Mouse (Mus musculus) kidney, adult 2 months (tissue): ENCODE results near the gene Insr. TPM values are rescaled to one million over a fixed set of nuclear protein-coding genes. Genes with fewer than 3 reads are reported as not detected.

Source experiments
- DNase-seq: peaks from one replicate; pipeline ENCODE4 v3.0.0; 2021
- H3K27ac ChIP-seq: fragments of 200-500 bp; 2 replicates; pipeline ENCODE4 v1.5.1; 2012; ENCODE audit warnings: low read depth, low read length, control low read depth, inconsistent platforms; ENCODE audit not compliant: insufficient read depth
- H3K27me3 ChIP-seq: fragments of 200-500 bp; replicated peaks from 2 replicates; pipeline ENCODE4 v1.6.1; 2012; ENCODE audit warnings: mild to moderate bottlenecking, moderate library complexity, low read length, inconsistent platforms; ENCODE audit not compliant: control insufficient read depth, insufficient read depth
- H3K36me3 ChIP-seq: fragments of 200-500 bp; 2 replicates; pipeline ENCODE4 v1.6.1; 2012; ENCODE audit warnings: mild to moderate bottlenecking, moderate library complexity, low read length, inconsistent platforms; ENCODE audit not compliant: control insufficient read depth, insufficient read depth
- H3K4me1 ChIP-seq: fragments of 200-500 bp; 2 replicates; pipeline ENCODE4 v1.6.1; 2011; ENCODE audit warnings: low read length; ENCODE audit not compliant: control insufficient read depth, insufficient read depth
- H3K4me3 ChIP-seq: fragments of 200-500 bp; 2 replicates; pipeline ENCODE4 v1.5.1; 2011; ENCODE audit warnings: mild to moderate bottlenecking, low read depth, low read length, control low read depth; ENCODE audit not compliant: insufficient read depth
- CTCF ChIP-seq: fragments of 200-500 bp; conservative IDR thresholded peaks from 2 replicates; pipeline ENCODE4 v1.5.1; 2011; ENCODE audit warnings: low read depth, mild to moderate bottlenecking, control low read depth, low read length, moderate library complexity, mixed read lengths; ENCODE audit not compliant: insufficient read depth, insufficient read length
- POLR2A ChIP-seq: fragments of 200-500 bp; IDR thresholded peaks from one replicate; pipeline ENCODE4 v1.6.1; 2011; ENCODE audit warnings: low read depth, low read length, control low read depth
- WGBS: fragments of 180-500 bp; shearing (Covaris S2); methylation state at CpG from one replicate; pipeline ENCODE4 v1.1.7; 2018; 5-methylcytosine and 5-hydroxymethylcytosine counted together
- polyA plus RNA-seq: library from polyadenylated mRNA; depleted of rRNA; stranded (reverse); fragments of >200 nt; gene quantifications from 2 replicates; pipeline ENCODE4 v1.2.3, GENCODE M21; 2012

Gene Insr
- polyA plus RNA-seq, 1 experiment, result 26.8 TPM

- Histone ChIP-seq H3K4me1 (peaks cover 54% of the 10 kb centered on the region), H3K27ac (no peak overlapping the region), H3K36me3 (no peaks in the 10 kb centered on the region), H3K4me3 (no peak overlapping the region), H3K27me3 (no peaks in the 10 kb centered on the region)
- no peak for TF ChIP-seq CTCF
- TF ChIP-seq POLR2A, result no peak
- no peak for DNase-seq
Observed at GRCm38 (mm10) chr8:3222636-3222965, 56.8 kb downstream of the Insr start.

GRCm38 (mm10) chr8:3221960-3222635 is 57.3 kb downstream of the Insr start:
- no peak for TF ChIP-seq POLR2A
- Histone ChIP-seq H3K27me3 (no peaks in the 10 kb centered on the region), H3K4me3 (peak overlapping the region; percentile 68; the same call in 1 of the 2 replicates), H3K36me3 (no peaks in the 10 kb centered on the region), H3K4me1 (peaks cover 51% of the 10 kb centered on the region), H3K27ac (peak overlapping the region; percentile 72)
- 55% methylated on average over 6 of the region's 6 CpGs for WGBS
- DNase-seq, result peak; percentile 67

DNA sequence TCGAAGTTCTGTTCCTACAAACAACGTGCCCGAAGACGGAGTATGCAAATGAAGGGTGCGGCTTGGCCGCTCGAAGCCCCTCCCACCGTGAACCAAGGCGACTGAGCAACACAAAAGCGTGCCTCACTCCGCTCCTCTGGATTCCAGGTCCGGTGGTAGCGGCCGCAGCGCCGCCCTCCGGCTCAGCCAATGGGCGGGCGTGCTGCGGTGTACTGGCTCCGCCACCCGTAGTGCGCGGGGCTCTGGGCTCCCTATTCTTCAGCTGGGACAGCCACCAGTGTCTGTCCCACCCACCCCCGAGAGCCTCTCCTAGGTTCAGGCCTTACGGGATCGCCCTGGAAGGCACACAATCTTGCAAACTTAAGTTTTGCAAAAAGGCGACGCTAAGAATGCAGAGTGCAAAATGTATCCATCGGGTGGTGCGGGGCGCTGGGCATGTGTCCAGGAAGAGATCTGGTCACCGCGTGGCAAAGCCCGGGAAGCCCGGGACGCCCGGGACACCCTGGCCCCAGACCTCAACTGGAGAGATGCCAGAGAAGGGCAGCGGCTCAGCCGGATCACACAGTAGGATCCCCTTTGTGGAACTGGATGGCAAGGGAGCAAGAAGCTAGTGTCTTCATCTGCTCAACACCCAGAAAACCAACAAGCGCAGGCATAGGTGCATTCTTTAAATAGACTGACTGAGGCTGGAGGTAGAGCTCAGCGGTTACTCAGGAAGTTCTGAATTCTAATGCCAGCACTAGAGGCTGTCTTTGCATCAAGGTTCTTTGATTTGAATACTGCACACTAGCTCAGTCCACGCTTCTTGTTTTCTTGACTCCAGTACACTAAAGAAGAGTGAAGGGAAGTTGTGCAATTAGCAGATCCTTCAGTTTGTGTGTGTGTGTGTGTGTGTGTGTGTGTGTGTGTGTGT is 58.1 kb downstream of the Insr start:
- no peak for TF ChIP-seq POLR2A
- no peak for TF ChIP-seq CTCF
- H3K27ac ChIP-seq, result peak overlapping the region; percentile 72
- no peaks in the 10 kb centered on the region for H3K27me3 ChIP-seq
- H3K36me3 ChIP-seq, result no peaks in the 10 kb centered on the region
- peak overlapping the region; percentile 68 for H3K4me3 ChIP-seq
- H3K4me1 ChIP-seq, result peaks cover 52% of the 10 kb centered on the region
- 1% methylated on average over 43 of the region's 43 CpGs for whole genome bisulfite sequencing
- peak; percentile 97 for DNase-seq

DNA sequence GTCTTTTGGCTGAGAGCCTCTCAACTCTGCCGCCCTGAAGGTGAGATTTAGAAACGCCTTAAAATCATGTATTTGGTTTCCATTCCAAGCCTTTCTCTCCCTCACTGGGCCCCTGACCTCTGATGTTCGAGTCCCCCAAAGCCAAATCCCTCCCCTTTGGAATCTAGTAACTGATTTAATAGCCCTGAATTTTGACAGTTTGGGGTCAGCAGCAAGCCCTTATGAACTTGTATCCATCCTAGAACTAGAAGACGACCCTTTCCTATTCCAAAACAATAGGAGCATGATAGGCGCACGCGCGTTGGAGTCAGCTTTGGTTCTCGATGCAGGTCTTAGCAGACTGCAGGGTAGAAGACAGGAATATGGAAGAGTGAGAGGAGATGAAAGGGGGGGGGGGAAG is 58.9 kb downstream of the Insr start:
- no peak for TF ChIP-seq CTCF
- peak; percentile 69 for DNase-seq
- H3K36me3 ChIP-seq, result no peaks in the 10 kb centered on the region
- peak overlapping the region; percentile 68; the same call in 1 of the 2 replicates for H3K4me3 ChIP-seq
- 10% methylated on average over 9 of the region's 9 CpGs for WGBS
- peaks cover 53% of the 10 kb centered on the region for H3K4me1 ChIP-seq
- no peaks in the 10 kb centered on the region for H3K27me3 ChIP-seq
- peak overlapping the region; percentile 34; the same call in 1 of the 2 replicates for H3K27ac ChIP-seq

DNA sequence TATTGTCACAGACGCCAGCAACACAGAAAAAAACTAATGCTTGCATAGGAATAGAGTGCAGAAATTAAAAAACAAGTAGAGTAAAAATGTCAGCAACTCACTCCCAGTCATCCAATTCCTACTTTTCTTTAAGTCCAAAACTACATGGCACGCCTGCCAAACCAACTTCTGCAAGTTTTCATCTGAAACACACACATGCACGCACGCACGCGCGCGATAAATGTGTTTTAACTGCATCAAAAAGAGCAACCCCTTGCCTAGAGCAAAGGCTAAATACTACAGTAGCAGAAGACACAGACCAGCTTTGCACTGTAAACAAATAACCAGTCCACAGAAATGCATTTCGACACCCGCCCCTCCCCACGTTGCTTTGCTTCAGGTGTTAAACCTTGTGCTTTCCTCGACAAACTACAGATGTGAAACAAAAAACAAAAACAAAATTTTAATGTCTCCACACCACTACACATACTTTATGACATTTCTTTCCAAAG is 59.5 kb downstream of the Insr start:
- Histone ChIP-seq H3K4me3 (no peak overlapping the region), H3K27ac (no peak overlapping the region), H3K27me3 (no peaks in the 10 kb centered on the region), H3K36me3 (no peaks in the 10 kb centered on the region), H3K4me1 (peaks cover 53% of the 10 kb centered on the region)
- TF ChIP-seq CTCF (no peak), POLR2A (no peak)
- no peak for DNase-seq
- 74% methylated on average over 12 of the region's 12 CpGs for WGBS

DNA sequence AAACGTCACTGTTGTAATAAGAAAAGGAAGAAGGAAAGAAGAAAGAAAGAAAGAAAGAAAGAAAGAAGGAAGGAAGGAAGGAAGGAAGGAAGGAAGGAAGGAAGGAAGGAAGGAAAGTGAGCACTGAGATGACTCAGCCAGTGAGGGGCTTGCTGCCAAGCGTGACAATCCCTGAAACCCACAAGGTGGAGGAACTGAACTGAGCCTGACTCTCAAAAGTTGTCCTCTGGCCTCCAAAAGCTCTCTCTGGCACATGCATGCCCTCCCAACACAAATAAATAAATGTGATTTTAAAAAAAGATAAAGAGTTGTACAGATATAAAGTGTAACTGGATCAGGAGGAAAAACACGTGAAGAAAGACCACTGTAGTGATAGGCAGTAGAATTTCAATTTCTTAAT is 60.2 kb downstream of the Insr start:
- no peaks in the 10 kb centered on the region for H3K27me3 ChIP-seq
- 60% methylated on average over 3 of the region's 3 CpGs for WGBS
- no peaks in the 10 kb centered on the region for H3K36me3 ChIP-seq
- no peak for TF ChIP-seq POLR2A
- TF ChIP-seq CTCF, result no peak
- H3K27ac ChIP-seq, result no peak overlapping the region
- H3K4me1 ChIP-seq, result peaks cover 55% of the 10 kb centered on the region
- no peak for DNase-seq
- H3K4me3 ChIP-seq, result no peak overlapping the region

DNA sequence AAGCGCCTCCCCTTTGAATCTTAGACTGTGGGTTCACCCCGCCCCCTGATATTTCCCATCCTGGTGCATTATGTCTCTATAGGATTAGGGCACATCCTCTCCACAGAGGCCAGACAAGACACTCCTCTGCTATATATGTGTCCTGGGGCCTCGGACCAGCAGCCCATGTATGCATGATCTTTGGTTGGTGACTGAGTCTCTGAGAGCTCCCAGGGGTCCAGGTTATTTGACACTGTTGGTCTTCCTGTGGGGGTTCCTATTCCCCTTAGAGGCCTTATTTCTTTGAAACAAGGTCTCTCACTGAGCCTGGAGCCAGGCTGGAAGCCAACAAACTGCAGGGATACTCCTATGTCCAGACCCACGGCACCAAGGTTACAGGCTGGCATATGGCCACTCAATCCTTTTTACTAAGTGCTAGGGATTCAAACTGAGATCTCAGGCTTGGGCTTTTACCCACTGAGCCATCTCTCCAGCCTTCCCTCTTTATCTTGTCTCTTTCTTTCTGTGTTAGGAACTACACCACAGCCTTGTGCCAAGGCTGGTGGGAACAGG is 62.8 kb downstream of the Insr start:
- Histone ChIP-seq H3K27me3 (no peaks in the 10 kb centered on the region), H3K36me3 (no peaks in the 10 kb centered on the region), H3K4me3 (no peak overlapping the region), H3K27ac (no peak overlapping the region), H3K4me1 (peaks cover 44% of the 10 kb centered on the region)
- peak; percentile 30 for DNase-seq
- WGBS, result 66% methylated on average over 4 of the region's 4 CpGs
- TF ChIP-seq POLR2A (no peak), CTCF (no peak)
